In genomic region chr11:120377337-120377736, GRCm38 (mm10) we compare ENCODE assay signal across 8 mouse cellular contexts. TPM values are rescaled to one million over a fixed set of nuclear protein-coding genes. Genes with fewer than 3 reads are reported as not detected.
DNase-seq lines count a peak whose midpoint lies in the region; ATAC-seq and TF ChIP-seq lines count a peak whose summit lies in the region.

No protein-coding gene starts in this region.

- H3K4me3 ChIP-seq in erythroblast, embryonic 14.5 days (replicated peaks): peak overlapping the region; percentile 75
- no peak overlapping the region for H3K4me3 ChIP-seq in C2C12 (ENCODE audit: insufficient read depth, poor library complexity, severe bottlenecking)
- peak overlapping the region; percentile 71 for H3K4me3 ChIP-seq in forebrain, embryonic 14.5 days (ENCODE audit: low read depth, low read length)
- H3K4me3 ChIP-seq in liver, embryonic 13.5 days (replicated peaks): peak overlapping the region; percentile 76

- peaks cover 20% of the 10 kb centered on the region for H3K79me2 ChIP-seq in C2C12 (ENCODE audit: control insufficient read depth, insufficient read depth)

- peak overlapping the region; percentile 96 for H3K4me2 ChIP-seq in forebrain, embryonic 14.5 days (ENCODE audit: low read length)
- peak overlapping the region; percentile 100 for H3K4me2 ChIP-seq in liver, embryonic 13.5 days

- DNase-seq in forebrain, embryonic 14.5 days (ENCODE audit: low spot score): no peak
- no peak for DNase-seq in liver, embryonic 13.5 days
- no peak for DNase-seq in thymus, postnatal 4 days
- no peak for DNase-seq in layer of hippocampus, adult 9-10 months (ENCODE audit: low spot score)
- DNase-seq in urinary bladder, postnatal 10 days (ENCODE audit: low spot score): no peak

- H3K27me3 ChIP-seq in erythroblast, embryonic 14.5 days (ENCODE audit: control insufficient read depth): no peaks in the 10 kb centered on the region
- no peaks in the 10 kb centered on the region for H3K27me3 ChIP-seq in C2C12 (ENCODE audit: control insufficient read depth, insufficient read depth, insufficient read length)
- H3K27me3 ChIP-seq in forebrain, embryonic 14.5 days (replicated peaks; ENCODE audit: control insufficient read depth, insufficient read depth, low read length): no peaks in the 10 kb centered on the region
- no peaks in the 10 kb centered on the region for H3K27me3 ChIP-seq in liver, embryonic 13.5 days

- peaks cover 28% of the 10 kb centered on the region for H3K4me1 ChIP-seq in erythroblast, embryonic 14.5 days (ENCODE audit: control insufficient read depth)
- peaks cover 9% of the 10 kb centered on the region for H3K4me1 ChIP-seq in forebrain, embryonic 14.5 days (ENCODE audit: control insufficient read depth, insufficient read depth, low read length)
- H3K4me1 ChIP-seq in liver, embryonic 13.5 days (replicated peaks): peaks cover 29% of the 10 kb centered on the region

- H3K36me3 ChIP-seq in erythroblast, embryonic 14.5 days (ENCODE audit: control insufficient read depth): peaks cover 79% of the 10 kb centered on the region
- H3K36me3 ChIP-seq in C2C12 (ENCODE audit: control insufficient read depth, insufficient read depth): peaks cover 58% of the 10 kb centered on the region
- peaks cover 74% of the 10 kb centered on the region for H3K36me3 ChIP-seq in forebrain, embryonic 14.5 days (ENCODE audit: control insufficient read depth, insufficient read depth, low read length)
- H3K36me3 ChIP-seq in liver, embryonic 13.5 days: peaks cover 70% of the 10 kb centered on the region

- no peak for ATAC-seq in erythroblast, adult 5-6 weeks (replicated peaks; ENCODE audit: low FRiP score, poor library complexity, severe bottlenecking)
- no peak for ATAC-seq in forebrain, embryonic 14.5 days
- ATAC-seq in liver, embryonic 13.5 days (ENCODE audit: low read depth): no peak

- H3K9me3 ChIP-seq in erythroblast, embryonic 14.5 days (ENCODE audit: control insufficient read depth, low read length): no peaks in the 10 kb centered on the region
- no peaks in the 10 kb centered on the region for H3K9me3 ChIP-seq in forebrain, embryonic 14.5 days (replicated peaks; ENCODE audit: control insufficient read depth, low read length)
- no peaks in the 10 kb centered on the region for H3K9me3 ChIP-seq in liver, embryonic 13.5 days (replicated peaks)

- H3K9ac ChIP-seq in forebrain, embryonic 14.5 days (ENCODE audit: low read length): peak overlapping the region; percentile 83
- H3K9ac ChIP-seq in liver, embryonic 13.5 days: peak overlapping the region; percentile 77

- H3K27ac ChIP-seq in forebrain, embryonic 14.5 days (ENCODE audit: low read depth, low read length): 0 out of 2 replicates have a peak overlapping the region, but pooled peaks have one; percentile 21
- H3K27ac ChIP-seq in liver, embryonic 13.5 days: no peak overlapping the region

- TF ChIP-seq CTCF in C2C12 (IDR thresholded peaks at IDR 0.05; ENCODE audit: control insufficient read depth, insufficient read depth, insufficient read length): no peak

- peak overlapping the region; percentile 53 for H3ac ChIP-seq in C2C12 (ENCODE audit: control insufficient read depth, insufficient read length, low read depth)

- peaks cover 4% of the 10 kb centered on the region for H3K79me3 ChIP-seq in C2C12 (ENCODE audit: low read depth)

- WGBS in forebrain, embryonic 14.5 days: 80% methylated on average over 9 of the region's 10 CpGs
- WGBS in liver, embryonic 13.5 days (ENCODE audit: insufficient replicate concordance): 62% methylated on average over 10 of the region's 10 CpGs

TF ChIP-seq in C2C12, 6 proteins besides CTCF, POLR2A, EP300 and RAD21:
- TF ChIP-seq MYOG (IDR thresholded peaks at IDR 0.05; ENCODE audit: control insufficient read depth, extremely low read depth, insufficient read length) (no peak), FOSL1 (IDR thresholded peaks at IDR 0.05; ENCODE audit: insufficient read depth, low read length, poor library complexity, severe bottlenecking) (no peak), CEBPB (IDR thresholded peaks at IDR 0.05; ENCODE audit: low read depth) (no peak), USF1 (IDR thresholded peaks at IDR 0.05; ENCODE audit: low read depth) (no peak), MAX (IDR thresholded peaks at IDR 0.05) (no peak), MYOD1 (IDR thresholded peaks at IDR 0.05; ENCODE audit: control insufficient read depth, insufficient read length, low read depth) (no peak)

RNA-seq across cellular contexts. Expression of gene Faap100, which starts 1.2 kb away (rescaled TPM):
- polyA plus RNA-seq in erythroblast, embryonic 14.5 days (2012): 1.2 and 2.2 TPM in 2 replicates
- total RNA-seq in erythroblast, adult 5-6 weeks (2015; ENCODE audit: low replicate concordance): 0.96 and 3.6 TPM in 2 replicates
- 1.4 and 2.9 TPM in 2 replicates for total RNA-seq in erythroblast, adult 5-6 weeks (2017; ENCODE audit: low replicate concordance)
- polyA plus RNA-seq in C2C12 (2012; fragmentation: generic; extraction: Trizol): 18.0 TPM
- 51.7 and 71.1 TPM in 2 replicates for polyA plus RNA-seq in forebrain, embryonic 14.5 days (2014; fragmentation: Nextera tagmentation; extraction: Ambion mirVana)
- polyA plus RNA-seq in liver, embryonic 13.5 days (2015; fragmentation: Nextera tagmentation; extraction: Ambion mirVana): 7.8 and 8.7 TPM in 2 replicates

RNA-seq across cellular contexts. Expression of gene Fscn2, which starts 16.0 kb away (rescaled TPM):
- not detected in 2 replicates for polyA plus RNA-seq in erythroblast, embryonic 14.5 days (2012)
- total RNA-seq in erythroblast, adult 5-6 weeks (2015; ENCODE audit: low replicate concordance): not detected in 2 replicates
- total RNA-seq in erythroblast, adult 5-6 weeks (2017; ENCODE audit: low replicate concordance): not detected in 2 replicates
- 0.25 TPM for polyA plus RNA-seq in C2C12 (2012; fragmentation: generic; extraction: Trizol)
- polyA plus RNA-seq in forebrain, embryonic 14.5 days (2014; fragmentation: Nextera tagmentation; extraction: Ambion mirVana): 0.75 and 1.4 TPM in 2 replicates
- not detected in 2 replicates for polyA plus RNA-seq in liver, embryonic 13.5 days (2015; fragmentation: Nextera tagmentation; extraction: Ambion mirVana)

RNA-seq across cellular contexts. Expression of gene Actg1, which starts 29.0 kb away (rescaled TPM):
- polyA plus RNA-seq in erythroblast, embryonic 14.5 days (2012): 9.0 TPM in 2 replicates
- total RNA-seq in erythroblast, adult 5-6 weeks (2015; ENCODE audit: low replicate concordance): 637 and 655 TPM in 2 replicates
- total RNA-seq in erythroblast, adult 5-6 weeks (2017; ENCODE audit: low replicate concordance): 301 and 341 TPM in 2 replicates
- polyA plus RNA-seq in C2C12 (2012; fragmentation: generic; extraction: Trizol): 7,516 TPM
- polyA plus RNA-seq in forebrain, embryonic 14.5 days (2014; fragmentation: Nextera tagmentation; extraction: Ambion mirVana): 3,852 and 3,863 TPM in 2 replicates
- 712 and 750 TPM in 2 replicates for polyA plus RNA-seq in liver, embryonic 13.5 days (2015; fragmentation: Nextera tagmentation; extraction: Ambion mirVana)

Comparison
In these comparisons a context has a peak if more than half of its experiments do, and no peak if none do; other contexts are left out.
1. RNA of gene Actg1, which starts 29.0 kb away (polyA plus RNA-seq): 7,516 TPM in C2C12 (single experiment), 3,852 to 3,863 TPM in forebrain, embryonic 14.5 days and 712 to 750 TPM in liver, embryonic 13.5 days; 9.0 TPM in erythroblast, embryonic 14.5 days; every median in the first group is over 10 times any median in the second.